Mouse (Mus musculus) NIH3T3 (cell line): ENCODE measurements at regions not wholly inside any gene's neighbourhood (a gene's known extent, or its start where the extent isn't known, plus 50 kb on each side); places are given as distances from the start of the nearest gene placed in this dataset.
A peak's percentile ranks its signal among the peaks of the same experiment; 100 is the strongest.

Experiments
- DNase-seq: peaks from one replicate; pipeline ENCODE4 v3.0.0-alpha.2; 2012; ENCODE audit warnings: low read depth

DNA sequence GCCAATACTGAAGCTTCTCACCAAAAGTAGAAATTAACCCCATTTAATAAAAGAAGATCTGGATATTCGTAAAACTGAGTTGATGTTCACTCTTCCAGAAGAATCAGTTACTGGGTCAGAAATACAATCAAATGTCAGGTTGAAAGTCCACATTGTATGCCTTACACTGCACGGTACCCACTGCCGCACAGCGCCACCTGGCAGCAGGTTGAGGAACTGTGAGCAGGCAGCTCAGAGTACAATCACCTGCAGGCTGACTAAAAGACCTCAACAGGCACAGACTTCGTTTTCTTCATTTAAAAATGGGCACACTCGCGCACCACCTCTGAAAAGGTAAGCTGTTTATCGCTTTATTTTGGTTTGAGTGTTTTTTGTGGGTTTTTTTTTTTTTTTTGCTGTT lies 341.8 kb upstream of the Mms22l start:
- DNase-seq, result peak; percentile 48

DNA sequence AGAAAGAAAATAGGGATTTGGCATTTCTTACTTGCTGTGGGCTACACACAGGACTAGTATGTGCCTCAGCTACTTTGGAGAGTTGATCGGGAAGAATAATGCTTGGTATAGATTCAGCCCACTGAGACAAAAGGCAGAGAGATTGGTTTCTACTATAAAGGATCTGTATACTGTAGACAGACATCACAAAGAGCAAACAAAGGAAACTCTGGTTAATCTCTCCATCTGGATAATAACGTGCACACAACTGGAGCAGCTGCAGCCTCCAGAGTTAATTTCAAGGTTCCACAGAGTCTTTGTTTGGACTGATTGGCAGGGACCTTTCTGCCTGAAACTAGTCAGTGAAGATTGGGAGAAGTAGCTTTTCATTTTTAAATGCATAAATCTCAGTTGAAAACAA lies 322.5 kb upstream of the Mms22l start:
- DNase-seq, result no peak

DNA sequence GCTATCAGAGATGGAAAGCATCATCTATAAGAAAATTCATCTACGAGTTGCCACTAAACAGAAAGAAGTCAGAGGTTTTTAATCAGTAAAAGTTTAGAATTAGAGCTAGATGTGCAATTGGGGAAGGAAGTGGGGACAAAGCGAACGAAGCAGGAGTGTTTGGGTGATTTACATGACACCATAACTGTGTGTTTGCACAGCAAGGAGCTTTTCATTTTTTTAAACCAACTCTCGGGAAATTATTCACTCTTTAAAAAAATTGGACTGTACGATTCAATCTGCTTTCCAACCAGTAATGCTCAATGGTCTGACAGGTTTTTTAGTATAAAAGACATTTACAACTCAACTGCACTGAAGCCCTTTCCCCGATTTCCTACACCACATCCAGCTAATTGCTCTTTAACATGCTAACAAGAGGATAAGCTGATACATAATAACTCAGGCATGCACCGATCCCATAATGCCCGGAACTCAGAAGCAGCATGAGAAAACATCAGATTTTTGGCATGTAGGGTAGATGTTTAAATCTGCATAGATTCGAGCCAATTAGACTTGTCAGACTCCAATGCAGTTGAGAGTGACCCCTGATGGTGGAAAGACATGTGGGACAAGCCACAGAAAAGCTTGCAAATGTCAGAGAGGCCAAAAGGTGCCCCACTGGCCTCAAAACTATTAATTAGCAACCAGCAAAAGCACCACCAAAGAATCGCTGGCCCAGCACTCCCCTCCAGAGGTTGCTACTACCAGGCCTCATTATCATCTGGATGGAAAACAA lies 282.8 kb upstream of the Mms22l start:
- no peak for DNase-seq

DNA sequence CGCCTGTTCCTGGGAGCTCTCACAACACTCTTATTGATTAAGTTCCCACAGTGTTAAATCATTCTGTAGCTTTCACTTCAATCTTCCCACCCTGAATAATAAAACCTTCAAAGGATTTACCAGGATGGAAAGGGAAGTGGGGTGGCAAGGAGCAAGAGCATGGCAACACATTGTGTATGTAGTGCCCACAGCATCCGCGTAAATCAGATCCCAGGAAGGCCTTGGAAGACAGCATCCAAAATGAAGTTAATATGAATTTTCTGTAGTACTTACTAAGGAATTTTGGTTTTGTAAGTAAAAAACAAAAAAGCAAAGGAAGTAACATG lies 282.3 kb upstream of the Mms22l start:
- DNase-seq, result no peak

DNA sequence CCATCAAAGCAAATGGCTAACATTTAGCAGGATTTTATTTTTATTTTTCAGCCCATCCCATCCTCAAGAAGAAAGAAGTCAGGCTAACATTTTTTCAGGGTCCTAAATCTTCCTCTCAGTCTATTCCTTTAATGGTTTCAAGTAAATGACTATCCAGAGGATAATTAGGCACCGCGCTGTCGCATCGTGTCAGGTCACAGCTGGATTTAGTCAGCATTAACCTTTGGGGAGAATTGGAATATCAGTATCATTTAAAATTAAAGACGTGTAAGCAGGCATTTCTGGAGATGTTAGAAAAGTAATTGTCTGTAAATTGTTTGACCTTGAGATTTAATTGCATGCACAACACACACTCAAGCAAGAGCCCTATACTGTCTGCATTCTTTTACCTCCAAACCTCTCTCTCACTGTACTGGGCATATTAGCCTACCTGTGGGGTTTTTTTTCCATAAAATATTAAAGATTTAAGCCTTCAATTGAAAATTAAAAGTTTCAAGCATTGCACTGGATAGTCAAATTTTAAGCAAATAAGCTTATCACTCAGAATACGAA lies 277.8 kb upstream of the Mms22l start:
- DNase-seq, result no peak

DNA sequence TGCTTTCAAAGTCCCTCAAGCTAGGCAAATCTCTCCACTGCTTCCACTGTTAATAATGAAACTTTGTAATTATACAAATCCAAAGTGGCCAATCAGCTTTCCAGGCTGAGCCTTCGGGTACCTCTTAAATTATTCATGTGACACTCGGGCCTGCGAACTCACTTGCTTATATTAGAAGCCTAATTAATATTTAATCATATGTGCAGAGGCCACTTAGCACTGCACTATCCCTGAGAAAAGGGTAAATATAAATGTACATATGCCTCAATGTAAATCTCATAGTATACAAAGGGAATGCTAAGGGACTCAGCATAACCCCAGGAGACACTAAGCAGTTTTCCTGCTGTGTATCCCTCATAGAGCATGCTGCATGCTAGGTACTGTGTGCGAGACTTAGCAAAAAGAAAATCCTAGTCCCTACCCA lies 277.2 kb upstream of the Mms22l start:
- no peak for DNase-seq

DNA sequence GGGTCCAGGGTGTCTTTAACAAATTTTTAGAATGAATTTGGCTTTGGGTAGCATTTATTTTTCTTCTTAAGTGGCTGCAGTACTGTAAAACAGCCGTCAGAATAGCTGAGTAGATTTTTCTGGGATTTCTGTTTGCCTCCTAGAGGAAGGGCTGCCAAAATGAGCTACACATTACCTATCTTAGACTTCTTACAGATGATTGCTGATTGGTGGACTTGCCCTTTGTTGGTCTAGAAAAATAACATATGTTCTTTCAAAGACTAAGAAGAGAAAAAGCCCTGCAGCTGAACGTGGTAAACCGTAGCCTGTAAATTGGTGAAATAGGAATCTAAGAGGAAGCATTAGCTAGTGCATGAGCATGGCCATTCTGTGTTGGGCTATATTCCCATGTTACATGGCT lies 276.7 kb upstream of the Mms22l start:
- no peak for DNase-seq

DNA sequence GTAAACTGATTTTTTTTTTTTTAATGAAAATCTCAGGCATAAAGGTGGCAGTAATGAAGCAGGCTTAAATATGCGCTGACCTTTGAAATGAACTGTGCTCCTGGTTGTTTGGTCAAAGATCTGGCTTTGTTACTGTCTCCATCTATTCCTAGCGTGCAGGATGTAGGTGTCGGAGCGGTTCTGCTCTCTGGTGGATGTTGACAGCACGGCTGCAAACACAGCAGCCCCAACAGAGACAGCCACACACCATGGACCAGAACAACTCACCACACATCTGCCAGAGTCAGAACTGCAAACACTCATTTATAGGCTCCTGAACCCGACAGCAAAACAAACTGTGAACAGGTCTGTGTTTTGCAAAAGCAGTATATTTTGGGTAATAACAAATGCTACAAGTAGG lies 251.1 kb upstream of the Mms22l start:
- no peak for DNase-seq

DNA sequence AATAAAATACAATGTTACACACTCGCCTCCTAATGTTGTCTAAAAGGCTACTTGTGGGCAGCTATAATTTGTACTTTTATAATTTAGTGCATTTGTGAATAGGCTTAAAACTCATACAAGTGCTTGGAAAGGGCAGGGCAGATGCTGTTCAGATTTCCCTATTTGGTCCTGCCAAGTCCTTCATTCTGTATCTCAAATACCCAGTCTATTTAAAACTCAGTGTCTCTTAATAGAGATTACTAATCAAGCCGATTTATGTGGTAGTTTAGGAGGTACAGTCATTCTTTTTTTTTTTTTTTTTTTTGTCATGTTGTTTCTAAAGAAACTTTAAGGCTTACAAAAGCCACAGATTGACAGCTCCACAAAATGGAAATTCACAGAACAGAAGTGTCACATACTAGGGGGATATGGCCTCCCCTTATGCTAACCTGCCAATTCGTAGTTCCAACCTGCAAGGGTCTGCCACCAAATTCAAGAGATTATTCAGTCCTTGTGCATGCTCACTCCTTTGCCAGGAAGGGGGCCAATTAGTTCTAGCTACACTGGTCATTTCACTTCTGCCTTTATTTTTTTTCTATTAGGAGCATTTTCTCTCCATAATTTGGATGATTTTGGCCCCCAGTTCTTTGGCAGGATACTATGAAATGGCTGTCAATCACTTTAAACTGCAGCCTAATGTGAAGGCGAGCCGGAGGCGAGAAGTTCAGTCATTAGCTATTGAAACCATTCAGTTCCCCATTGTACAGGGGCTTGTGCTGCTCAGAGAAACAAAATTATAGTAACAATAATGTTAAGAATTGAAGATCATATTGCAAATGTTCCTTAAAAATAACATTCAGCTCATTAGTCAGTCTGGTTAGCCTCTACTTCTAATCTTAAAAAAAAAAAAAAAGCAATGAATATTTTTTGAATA lies 247.9 kb upstream of the Mms22l start:
- no peak for DNase-seq

DNA sequence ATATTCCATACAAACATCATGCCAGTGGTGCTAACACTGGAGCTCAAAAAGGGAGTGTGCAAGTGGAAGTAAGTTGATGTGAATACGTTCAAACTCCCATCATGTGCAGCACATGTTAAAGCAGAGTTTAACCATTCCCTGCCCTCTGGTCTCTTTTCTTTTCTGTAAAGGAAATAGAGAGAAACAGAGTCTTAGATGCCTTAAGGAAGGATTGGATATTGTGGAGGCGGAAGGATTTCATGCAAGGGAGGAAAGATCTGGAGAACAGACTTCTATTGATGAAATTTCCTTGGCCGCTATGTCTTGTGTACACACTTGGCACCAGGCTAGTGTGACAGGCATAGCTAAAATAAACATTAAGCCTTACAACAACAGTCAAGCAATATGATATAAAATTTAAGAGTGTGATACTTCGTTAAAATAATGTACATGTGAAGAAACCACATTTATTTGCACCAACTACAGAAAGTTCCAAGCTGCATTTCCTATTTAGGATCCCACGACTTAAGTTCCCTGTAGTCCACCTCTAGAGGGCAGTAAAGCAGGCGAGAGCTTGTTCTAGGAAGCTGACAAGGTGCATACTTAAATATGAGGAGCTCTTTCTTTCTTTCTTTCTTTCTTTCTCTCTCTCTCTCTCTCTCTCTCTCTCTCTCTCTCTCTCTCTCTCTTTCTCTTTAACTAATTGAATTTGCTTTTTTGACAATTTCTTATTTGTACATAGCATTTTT lies 246.8 kb upstream of the Mms22l start:
- peak; percentile 60 for DNase-seq

DNA sequence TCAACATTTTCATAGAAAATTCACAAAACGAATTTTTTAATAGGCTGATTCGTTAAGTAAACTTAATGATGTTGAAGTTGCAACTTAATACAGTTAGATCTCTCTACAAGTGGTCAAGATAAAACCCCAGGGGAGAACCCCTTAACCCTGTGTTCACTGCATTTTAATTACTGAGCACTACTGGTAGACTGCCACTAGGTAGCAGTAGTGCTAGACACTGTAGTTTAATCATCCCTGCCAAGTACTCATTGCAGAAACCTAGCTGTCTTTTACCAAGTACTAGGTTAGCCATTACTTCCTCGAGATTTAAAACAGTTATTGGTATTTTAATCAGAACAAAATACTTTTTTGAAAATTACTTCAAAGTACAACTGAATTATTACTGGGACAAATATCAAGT lies 218.1 kb upstream of the Mms22l start:
- DNase-seq, result peak; percentile 2
